Mouse (Mus musculus): ENCODE measurements around the gene Zbtb16.

- TF ChIP-seq CTCF (IDR thresholded peaks at IDR 0.05; ENCODE audit: low read depth): peak; percentile 59
- TF ChIP-seq EP300 (IDR thresholded peaks at IDR 0.05; ENCODE audit: low read depth): no peak
Observed at GRCm38 (mm10) chr9:48835631-48836565, at the start of gene Zbtb16.
